Mouse (Mus musculus): ENCODE measurements at regions not wholly inside any gene's neighbourhood (a gene's known extent, or its start where the extent isn't known, plus 50 kb on each side); places are given as distances from the start of the nearest gene placed in this dataset.

DNA sequence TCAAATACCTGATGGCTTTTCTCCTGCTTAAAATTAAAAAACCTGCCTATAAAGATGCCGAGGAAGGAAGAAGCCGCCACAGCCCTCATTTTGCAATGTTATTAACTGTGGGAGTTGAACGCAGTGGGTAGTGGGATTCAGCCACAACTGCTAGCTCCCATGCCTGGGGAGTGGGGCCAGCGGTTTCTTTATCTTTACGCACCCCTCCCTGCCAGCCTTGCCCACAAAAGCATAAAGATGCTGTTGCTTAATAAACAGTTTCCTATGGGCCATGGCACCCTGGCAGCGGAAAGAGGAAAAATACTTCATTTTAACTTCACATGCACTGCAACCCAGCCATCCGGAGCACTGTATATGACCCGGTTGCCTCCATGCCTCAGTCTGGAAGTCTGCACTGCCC, 389.2 kb downstream of the H2al1j start:
- TF ChIP-seq CTCF (conservative IDR thresholded peaks at IDR 0.05; ENCODE audit: insufficient read depth, insufficient read length, low read depth, low read length) (no peak), POLR2A (IDR thresholded peaks at IDR 0.05; ENCODE audit: low read depth, low read length) (no peak)
